ENCODE assay signal across 8 mouse cellular contexts in genomic region chr11:86682861-86683260, GRCm38 (mm10). TPM values are rescaled to one million over a fixed set of nuclear protein-coding genes. Genes with fewer than 3 reads are reported as not detected.
DNase-seq lines count a peak whose midpoint lies in the region; ATAC-seq and TF ChIP-seq lines count a peak whose summit lies in the region.

No protein-coding gene starts in this region.

- WGBS in cerebellum, adult 2 months: 29% methylated on average over 7 of the region's 7 CpGs
- WGBS in spleen, adult 2 months: 45% methylated on average over 7 of the region's 7 CpGs
- 28% methylated on average over 7 of the region's 7 CpGs for WGBS in liver, embryonic 12.5 days (ENCODE audit: insufficient replicate concordance)

- TF ChIP-seq POLR2A in cerebellum, adult 2 months (IDR thresholded peaks at IDR 0.05; ENCODE audit: borderline replicate concordance, insufficient read depth, low read length): no peak
- TF ChIP-seq POLR2A in spleen, adult 2 months (IDR thresholded peaks at IDR 0.05; ENCODE audit: low read depth, low read length): no peak

- TF ChIP-seq CTCF in cerebellum, adult 2 months (IDR thresholded peaks at IDR 0.05; ENCODE audit: borderline replicate concordance, insufficient read depth, low read depth, low read length): no peak
- no peak for TF ChIP-seq CTCF in spleen, adult 2 months (IDR thresholded peaks at IDR 0.05; ENCODE audit: extremely low read depth, insufficient read depth, insufficient read length, insufficient replicate concordance)

- 0 out of 2 replicates have a peak, but pooled peaks cover 2% of the 10 kb centered on the region for H3K36me3 ChIP-seq in spleen, adult 2 months (ENCODE audit: control insufficient read depth, insufficient read depth, low read length)
- peaks cover 26% of the 10 kb centered on the region for H3K36me3 ChIP-seq in liver, embryonic 12.5 days

- H3K27me3 ChIP-seq in cerebellum, adult 2 months (ENCODE audit: control insufficient read depth, insufficient read depth, low read length): no peaks in the 10 kb centered on the region
- no peaks in the 10 kb centered on the region for H3K27me3 ChIP-seq in spleen, adult 2 months (ENCODE audit: control insufficient read depth, insufficient read depth, low read length)
- no peaks in the 10 kb centered on the region for H3K27me3 ChIP-seq in liver, embryonic 12.5 days (replicated peaks)

- no peaks in the 10 kb centered on the region for H3K9me3 ChIP-seq in liver, embryonic 12.5 days (replicated peaks)

- DNase-seq in cerebellum, adult 2 months: no peak
- no peak for DNase-seq in cerebellum, adult 18-20 months
- DNase-seq in spleen, adult 2 months (ENCODE audit: low read depth in 1 of 2, low spot score in 2 of 2): no peak
- no peak for DNase-seq in spleen, adult 18-20 months
- DNase-seq in embryo, embryonic 10.5 days (ENCODE audit: low spot score): no peak
- no peak for DNase-seq in natural killer cell, adult 2 months (ENCODE audit: low spot score in 2 of 2)
- DNase-seq in retina, embryonic 14.5 days (ENCODE audit: low spot score): no peak

- peak overlapping the region; percentile 90 for H3K9ac ChIP-seq in liver, embryonic 12.5 days

- no peaks in the 10 kb centered on the region for H3K4me1 ChIP-seq in cerebellum, adult 2 months (ENCODE audit: control insufficient read depth, insufficient read depth, low read length)
- peaks cover 3% of the 10 kb centered on the region; the same call in 1 of the 2 replicates for H3K4me1 ChIP-seq in spleen, adult 2 months (ENCODE audit: control insufficient read depth, insufficient read depth, insufficient read length)
- peaks cover 65% of the 10 kb centered on the region for H3K4me1 ChIP-seq in liver, embryonic 12.5 days

- no peak for ATAC-seq in liver, embryonic 12.5 days

- peak overlapping the region; percentile 80 for H3K4me2 ChIP-seq in liver, embryonic 12.5 days

- H3K4me3 ChIP-seq in cerebellum, adult 2 months (replicated peaks; ENCODE audit: insufficient read depth, low read depth, low read length): peak overlapping the region; percentile 86
- peak overlapping the region; percentile 81; the same call in 1 of the 2 replicates for H3K4me3 ChIP-seq in spleen, adult 2 months (ENCODE audit: extremely low read depth, insufficient read depth, insufficient read length)
- peak overlapping the region; percentile 92 for H3K4me3 ChIP-seq in liver, embryonic 12.5 days

- H3K27ac ChIP-seq in cerebellum, adult 2 months (ENCODE audit: insufficient read depth, low read length): no peak overlapping the region
- no peak overlapping the region for H3K27ac ChIP-seq in spleen, adult 2 months (ENCODE audit: insufficient read depth, low read length)
- H3K27ac ChIP-seq in liver, embryonic 12.5 days: peak overlapping the region; percentile 96

RNA-seq across cellular contexts. Expression of gene Vmp1, which starts 0.8 kb away (rescaled TPM):
- polyA plus RNA-seq in cerebellum, adult 2 months (2012; rRNA removed): 113 and 132 TPM in 2 replicates
- polyA plus RNA-seq in spleen, adult 2 months (2012; rRNA removed): 30.0 and 30.7 TPM in 2 replicates
- 102 and 110 TPM in 2 replicates for polyA plus RNA-seq in liver, embryonic 12.5 days (2016; fragmentation: Nextera tagmentation; extraction: Ambion mirVana)

RNA-seq across cellular contexts. Expression of gene Ptrh2, which starts 0.9 kb away (rescaled TPM):
- polyA plus RNA-seq in cerebellum, adult 2 months (2012; rRNA removed): 9.7 and 10.5 TPM in 2 replicates
- 2.0 and 2.5 TPM in 2 replicates for polyA plus RNA-seq in spleen, adult 2 months (2012; rRNA removed)
- 26.1 and 26.8 TPM in 2 replicates for polyA plus RNA-seq in liver, embryonic 12.5 days (2016; fragmentation: Nextera tagmentation; extraction: Ambion mirVana)
